Mouse (Mus musculus): Measurements from ENCODE around the gene Fam189a1.

The Fam189a1 gene

DNA sequence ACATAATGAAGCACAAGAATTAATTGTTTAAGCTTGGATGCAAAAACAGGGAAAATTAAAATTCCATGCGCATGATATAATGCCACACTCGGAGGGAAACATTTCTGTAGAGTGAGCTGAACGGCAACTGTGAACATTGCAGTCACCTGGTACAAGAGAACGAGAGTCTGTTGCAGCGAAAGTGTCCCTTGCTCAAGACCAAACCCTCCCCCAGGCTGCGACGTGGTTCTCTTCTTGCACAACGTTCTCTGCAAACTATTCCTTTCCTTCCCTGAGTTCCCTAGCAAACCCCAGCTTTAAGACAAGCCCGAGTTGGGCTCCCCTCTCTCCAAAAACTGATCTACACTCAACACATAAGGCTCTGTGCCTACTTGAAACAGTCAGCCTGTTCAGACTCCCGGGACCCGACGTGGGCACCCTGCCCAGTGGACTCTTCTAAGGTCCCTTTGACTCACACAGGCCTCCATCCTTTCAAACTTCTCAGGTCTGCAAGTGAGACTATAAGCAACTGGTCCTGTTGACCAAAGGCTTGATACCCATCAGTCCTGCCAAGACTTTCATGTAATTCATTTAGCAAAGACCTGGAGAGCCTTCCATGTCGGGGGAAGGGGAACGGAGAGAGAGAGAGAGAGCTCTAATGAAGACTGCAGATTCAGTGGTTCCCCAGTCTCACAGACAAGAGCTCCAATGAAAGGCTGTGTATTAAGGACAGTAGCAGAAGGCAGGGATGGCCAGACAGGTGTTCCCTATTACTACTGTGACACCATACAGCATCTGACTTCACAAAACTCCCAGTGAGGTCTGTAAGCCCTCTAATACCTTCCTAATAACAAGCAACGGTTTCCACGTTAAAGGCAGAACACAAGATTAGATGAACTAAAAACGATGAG is 51.9 kb downstream of the Fam189a1 start:
- DNase-seq: no peak

DNA sequence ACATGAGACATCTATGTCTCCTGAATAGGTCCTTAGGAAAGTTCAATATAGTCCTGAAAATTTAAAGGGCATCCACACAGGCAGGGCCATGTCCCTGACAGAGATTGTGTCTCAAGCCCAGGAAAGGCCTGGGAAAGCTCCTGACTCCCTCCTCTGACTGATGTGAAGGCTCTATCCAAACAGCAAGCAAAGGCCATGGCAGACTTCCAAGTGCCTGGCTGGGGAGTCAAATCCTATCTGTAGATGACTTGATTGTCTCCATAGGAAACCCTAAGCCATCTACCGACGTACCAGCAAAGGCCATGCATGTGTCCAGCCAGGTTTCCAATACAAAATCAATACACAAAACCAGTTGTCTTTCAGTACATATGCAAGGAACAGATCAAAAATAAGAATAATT is 54.7 kb downstream of the Fam189a1 start:
- DNase-seq: peak; percentile 3

- DNase-seq: no peak
Observed at GRCm38 (mm10) chr7:65097708-65098107, 58.7 kb downstream of the Fam189a1 start.

- DNase-seq: peak; percentile 0 to 5
Observed at GRCm38 (mm10) chr7:65095631-65096107, 60.7 kb downstream of the Fam189a1 start.

- DNase-seq: no peak
Observed at GRCm38 (mm10) chr7:65093314-65093713, 63.1 kb downstream of the Fam189a1 start.

GRCm38 (mm10) chr7:65091486-65091885 is 64.9 kb downstream of the Fam189a1 start:
- DNase-seq: no peak

GRCm38 (mm10) chr7:65085972-65086371 is 70.4 kb downstream of the Fam189a1 start:
- no peak for DNase-seq

DNA sequence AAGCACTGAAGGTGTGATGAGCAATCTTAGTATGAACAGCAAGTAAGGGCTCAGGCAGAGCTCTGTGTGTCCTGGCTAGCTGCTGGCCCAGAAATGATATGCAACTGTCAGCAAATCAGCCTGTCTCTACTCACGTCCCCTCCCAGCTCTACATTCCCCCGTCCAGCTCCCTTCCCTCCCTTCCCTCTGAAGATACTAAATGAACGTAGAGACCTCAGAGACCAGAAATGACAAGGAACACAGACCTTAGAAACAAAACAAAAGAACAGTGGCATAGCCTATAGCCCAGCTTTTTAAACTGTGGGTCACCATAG is 73.6 kb downstream of the Fam189a1 start:
- DNase-seq: no peak

DNA sequence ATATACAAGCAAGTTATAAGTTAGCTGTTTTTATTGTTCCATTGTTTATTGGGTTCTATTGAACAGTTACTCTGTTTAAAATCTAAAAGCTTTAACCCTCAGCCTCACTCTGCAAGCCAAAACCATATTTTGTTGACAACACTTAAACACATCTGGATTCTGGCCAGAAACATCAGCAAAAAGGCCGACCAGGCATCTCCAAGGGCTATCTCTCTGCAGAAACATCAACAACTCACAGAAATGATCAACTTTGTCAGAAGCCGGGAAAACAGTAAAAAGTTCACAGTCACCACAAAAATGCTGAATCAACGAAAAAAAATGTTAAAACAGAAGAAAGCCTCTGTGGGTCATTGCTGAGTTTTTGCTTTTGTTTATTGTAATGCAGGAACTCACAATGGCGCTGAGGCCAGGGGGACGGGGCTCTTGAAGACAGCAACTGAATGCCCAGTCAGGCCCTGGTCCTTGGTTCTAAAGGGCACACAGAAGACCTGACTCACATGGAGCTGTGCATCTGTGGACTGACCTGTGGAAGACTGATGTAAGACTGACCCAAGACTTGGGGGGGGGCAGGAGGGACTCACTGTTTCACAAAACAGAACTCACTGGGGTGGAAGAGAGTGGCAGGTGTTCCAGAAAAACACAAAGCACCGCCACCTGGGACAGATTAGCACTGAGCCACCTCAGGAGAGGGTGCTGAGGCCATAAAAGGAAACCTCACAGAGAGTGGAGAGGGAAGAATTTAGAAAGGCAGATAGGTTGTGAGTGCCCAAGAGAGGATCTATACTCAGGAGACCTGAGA is 74.2 kb downstream of the Fam189a1 start:
- no peak for DNase-seq

- no peak for DNase-seq
Observed at GRCm38 (mm10) chr7:65076134-65076533, 80.2 kb downstream of the Fam189a1 start.

DNA sequence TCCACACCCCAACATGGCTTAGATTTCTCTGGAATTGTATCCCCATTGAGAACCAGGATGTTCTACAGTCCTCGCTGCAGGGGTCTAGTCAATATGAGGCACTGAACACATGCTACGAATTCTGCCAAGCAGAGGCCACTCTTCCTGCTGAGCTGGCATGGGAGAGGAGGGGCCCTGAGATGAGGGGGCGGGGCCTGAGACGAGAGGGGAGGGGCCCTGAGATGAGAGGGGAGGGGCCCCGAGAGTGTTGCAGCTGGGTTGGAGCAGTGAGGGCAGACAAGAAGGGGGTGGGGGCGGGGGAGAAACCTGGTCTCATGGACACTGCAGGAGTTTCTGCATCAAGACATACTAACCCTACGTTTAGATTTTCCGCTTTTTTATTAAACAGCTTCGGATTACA is 82.2 kb downstream of the Fam189a1 start:
- DNase-seq: no peak

GRCm38 (mm10) chr7:65073555-65073954 is 82.8 kb downstream of the Fam189a1 start:
- DNase-seq: peak in 1 of 2 experiments; percentile 21

DNA sequence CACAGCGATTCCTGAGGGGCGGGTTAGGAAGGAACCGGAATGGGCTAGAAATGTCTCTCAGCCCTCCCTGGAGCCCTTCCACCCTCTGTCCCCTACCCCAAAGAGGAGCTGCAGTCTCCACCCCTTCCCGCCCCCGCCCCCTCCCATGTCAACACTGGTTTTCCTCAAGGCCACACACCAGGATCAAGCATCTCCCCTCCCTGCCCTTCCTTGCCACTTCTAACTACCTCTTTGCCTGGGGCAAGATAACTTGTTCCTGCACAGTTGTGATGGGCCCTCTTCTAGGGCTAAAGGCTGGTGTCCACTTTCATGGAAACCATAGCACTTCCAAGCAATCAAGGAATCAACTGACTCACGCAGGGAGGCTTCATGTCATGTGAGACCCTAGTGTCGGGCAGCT is 90.2 kb downstream of the Fam189a1 start:
- DNase-seq: no peak

DNA sequence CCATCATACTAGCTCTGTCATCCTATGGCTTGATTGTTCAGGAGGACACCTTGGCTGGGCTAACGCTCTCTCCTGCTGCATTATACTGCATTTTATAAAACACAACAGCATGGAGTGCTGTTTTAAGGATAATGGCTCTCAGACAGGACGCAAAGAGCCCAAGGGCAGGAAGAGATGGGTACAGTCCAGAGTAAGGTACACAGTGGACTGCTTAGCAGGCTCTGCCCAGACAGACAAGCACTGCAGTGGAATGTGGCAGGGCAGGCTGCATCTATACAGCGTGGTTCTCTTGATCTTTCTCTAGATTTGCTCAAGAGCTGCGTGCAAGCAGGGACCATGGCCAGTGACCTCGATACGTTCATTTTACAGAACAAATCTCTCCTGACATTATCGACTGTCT is 90.9 kb downstream of the Fam189a1 start:
- no peak for DNase-seq

- no peak for DNase-seq
Observed at GRCm38 (mm10) chr7:65064638-65065037, 91.7 kb downstream of the Fam189a1 start.

DNA sequence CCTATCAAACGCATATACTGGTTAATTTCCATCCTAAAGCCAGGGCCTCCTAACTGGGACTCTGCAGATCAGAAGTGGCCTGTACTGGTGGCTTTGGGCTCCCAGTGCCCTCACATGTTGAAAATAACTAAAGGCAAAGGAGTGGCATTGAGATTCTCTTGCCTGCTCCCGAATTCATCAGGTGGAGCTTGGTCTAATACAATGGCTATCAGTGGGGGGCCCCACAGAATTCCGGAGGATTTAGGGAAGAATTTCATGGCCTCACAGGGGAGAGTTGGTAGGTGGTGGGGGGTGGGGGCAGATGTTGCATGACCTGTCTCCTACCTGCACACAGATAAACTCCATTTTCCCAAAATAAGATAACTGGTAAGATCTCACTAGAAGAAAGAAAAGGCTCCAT is 92.3 kb downstream of the Fam189a1 start:
- no peak for DNase-seq

DNA sequence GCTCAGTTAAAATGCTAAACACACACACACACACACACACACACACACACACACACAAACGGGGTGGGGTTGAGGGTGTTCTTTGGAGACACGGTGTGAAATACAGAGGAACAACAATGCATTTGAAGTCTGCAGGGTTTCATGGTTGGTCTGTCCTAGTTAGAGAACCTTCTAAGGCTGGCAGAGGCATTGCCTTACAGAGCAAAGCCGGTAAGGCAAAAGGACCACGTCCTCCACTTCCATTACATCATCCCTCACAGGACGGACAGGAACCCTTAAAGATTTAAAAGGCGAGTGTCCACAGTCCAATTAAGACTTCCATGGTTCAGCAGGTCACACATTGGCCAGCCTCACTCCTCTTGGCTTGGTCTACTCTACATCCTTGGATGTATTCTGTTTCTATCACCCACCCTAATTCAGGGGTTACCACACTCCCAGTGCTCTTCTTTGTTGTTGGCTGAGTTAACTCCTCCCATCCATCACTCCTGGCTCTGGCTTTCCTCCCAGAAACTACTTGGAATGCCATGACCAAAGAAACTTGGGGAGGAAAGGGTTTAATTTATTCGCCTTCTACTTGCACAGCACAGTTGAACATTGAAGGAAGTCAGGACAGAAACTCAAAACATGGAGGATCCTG is 96.1 kb downstream of the Fam189a1 start:
- no peak for DNase-seq

- DNase-seq: no peak
Observed at GRCm38 (mm10) chr7:65056864-65057263, 99.5 kb downstream of the Fam189a1 start.

DNA sequence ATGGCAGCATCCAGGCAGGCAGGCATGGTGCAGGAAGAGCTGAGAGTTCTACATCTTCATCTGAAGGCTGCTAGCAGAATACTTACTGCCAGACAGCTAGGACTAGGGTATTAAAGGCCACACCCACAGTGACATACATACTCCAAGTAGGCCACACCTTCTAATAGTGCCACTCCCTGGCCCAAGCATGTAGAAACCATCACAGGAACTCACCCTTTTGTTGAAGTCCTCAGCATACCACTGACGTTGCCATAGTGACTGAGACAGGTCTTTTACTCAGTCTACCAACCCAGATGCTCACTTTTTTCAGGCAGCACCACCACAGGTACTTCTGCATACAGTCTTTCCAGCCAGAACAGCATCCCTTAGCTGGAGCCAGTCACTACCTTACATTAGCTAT is 104.4 kb downstream of the Fam189a1 start:
- no peak for DNase-seq

DNA sequence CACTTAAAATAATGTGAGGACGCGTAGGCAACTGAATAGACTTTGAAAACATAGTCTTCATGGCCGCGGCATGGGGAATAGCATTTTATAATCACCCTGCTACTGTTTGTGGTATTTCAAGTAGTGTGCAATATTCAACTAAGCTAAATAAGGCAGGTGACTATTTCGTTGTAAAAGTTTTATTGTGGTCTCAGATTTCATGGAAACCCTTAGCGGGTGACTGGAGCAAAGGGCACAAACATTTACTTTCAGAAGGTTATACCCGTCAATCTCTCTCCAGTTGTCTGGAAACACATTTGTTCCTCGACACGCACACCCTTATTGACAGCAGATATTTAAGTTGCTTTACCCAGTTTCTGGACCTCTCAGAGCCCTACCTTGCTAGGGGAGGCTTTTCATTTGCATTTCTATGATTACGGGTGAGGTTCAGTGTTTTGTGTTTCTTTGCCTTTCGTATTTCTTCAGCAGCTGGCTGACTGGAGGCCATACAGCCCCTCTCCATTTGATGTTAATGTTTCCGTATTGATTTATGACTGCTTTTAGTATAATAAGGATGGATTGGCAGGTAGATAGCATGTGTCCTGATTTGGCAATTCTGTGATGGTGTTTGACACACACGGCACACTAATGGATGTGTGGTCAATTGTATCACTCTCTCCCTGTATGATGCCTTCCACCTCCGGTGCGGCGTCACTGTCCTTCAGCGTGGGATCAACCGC is 107.0 kb downstream of the Fam189a1 start:
- DNase-seq: no peak

- no peak for DNase-seq
Observed at GRCm38 (mm10) chr7:65047700-65048099, 108.7 kb downstream of the Fam189a1 start.

- no peak for DNase-seq
Observed at GRCm38 (mm10) chr7:65046690-65047089, 109.7 kb downstream of the Fam189a1 start.

- peak; percentile 7 to 13 for DNase-seq
Observed at GRCm38 (mm10) chr7:65044280-65044679, 112.1 kb downstream of the Fam189a1 start.

Data from lung, adult 18-20 months (tissue).